Mouse (Mus musculus) v-Abl transformed pro-B cells (cell line): ENCODE data around the gene Diaph3.
"Not testable (repeated sequence)": the region's sequence is repeated elsewhere in the genome, so short reads cannot be mapped to it uniquely, and the experiment has no call there.

Experiments used
- in situ Hi-C, 2 experiments: fragments of 400-800 bp; cut with MboI; formaldehyde crosslinking; loops; one replicate each; pipeline ENCODE4 v1.15.1; 2025; ENCODE audit not compliant: unreplicated experiment in 2 of 2

The Diaph3 gene

GRCm38 (mm10) chr14:86748876-86749275, 392.2 kb downstream of the Diaph3 start:
- in situ Hi-C loops, result no loop called here

- in situ Hi-C loops, result no loop called here
These were observed 396.5 kb downstream of the Diaph3 start for GRCm38 (mm10) chr14:86744523-86744922.

- in situ Hi-C loops, result no loop called here
These were observed 399.0 kb downstream of the Diaph3 start for GRCm38 (mm10) chr14:86741855-86742531.

GRCm38 (mm10) chr14:86738916-86739315, 402.1 kb downstream of the Diaph3 start:
- in situ Hi-C loops, result no loop called here

GRCm38 (mm10) chr14:86736646-86737045, 404.4 kb downstream of the Diaph3 start:
- in situ Hi-C loops, result no loop called here

GRCm38 (mm10) chr14:86731300-86731699, 409.7 kb downstream of the Diaph3 start:
- in situ Hi-C loops, result no loop called here

- in situ Hi-C loops, result no loop called here
These were observed 411.4 kb downstream of the Diaph3 start for GRCm38 (mm10) chr14:86729617-86730098.

GRCm38 (mm10) chr14:86727538-86728045, 413.4 kb downstream of the Diaph3 start:
- in situ Hi-C loops, result no loop called here

- in situ Hi-C loops, result no loop called here
These were observed 419.3 kb downstream of the Diaph3 start for GRCm38 (mm10) chr14:86721768-86722167.

- in situ Hi-C loops, result no loop called here
These were observed 420.0 kb downstream of the Diaph3 start for GRCm38 (mm10) chr14:86721082-86721481.

- in situ Hi-C loops, result not testable (repeated sequence)
These were observed 420.6 kb downstream of the Diaph3 start for GRCm38 (mm10) chr14:86720408-86720807.

- in situ Hi-C loops, result no loop called here
These were observed 426.8 kb downstream of the Diaph3 start for GRCm38 (mm10) chr14:86714088-86714690.

- in situ Hi-C loops, result no loop called here
These were observed 437.0 kb downstream of the Diaph3 start for GRCm38 (mm10) chr14:86704080-86704479.

- in situ Hi-C loops, result no loop called here
These were observed 439.9 kb downstream of the Diaph3 start for GRCm38 (mm10) chr14:86701145-86701544.

GRCm38 (mm10) chr14:86697887-86698286, 443.1 kb downstream of the Diaph3 start:
- in situ Hi-C loops, result loop anchor here (25.0 kb wide), 2 partner anchors 614 to 764 kb away; no protein-coding TSS in a partner anchor

GRCm38 (mm10) chr14:86692714-86693113, 448.3 kb downstream of the Diaph3 start:
- in situ Hi-C loops, result loop anchor here (25.0 kb wide), 2 partner anchors 620 to 770 kb away; no protein-coding TSS in a partner anchor

- in situ Hi-C loops, result loop anchor here (25.0 kb wide), 2 partner anchors 621 to 771 kb away; no protein-coding TSS in a partner anchor
These were observed 449.7 kb downstream of the Diaph3 start for GRCm38 (mm10) chr14:86691298-86691697.

- in situ Hi-C loops, result loop anchor here (10.0 to 25.0 kb wide), 4 partner anchors 530 to 777 kb away; no protein-coding TSS in a partner anchor
These were observed 456.2 kb downstream of the Diaph3 start for GRCm38 (mm10) chr14:86684585-86685503.

GRCm38 (mm10) chr14:86681951-86682350, 459.1 kb downstream of the Diaph3 start:
- in situ Hi-C loops, result loop anchor here (10.0 to 25.0 kb wide), 4 partner anchors 533 to 780 kb away; no protein-coding TSS in a partner anchor

- in situ Hi-C loops, result loop anchor here (25.0 kb wide), 2 partner anchors 633 to 783 kb away; no protein-coding TSS in a partner anchor
These were observed 462.0 kb downstream of the Diaph3 start for GRCm38 (mm10) chr14:86678992-86679391.
